24 mouse cellular contexts compared by ENCODE assay signal in the genomic region with DNA sequence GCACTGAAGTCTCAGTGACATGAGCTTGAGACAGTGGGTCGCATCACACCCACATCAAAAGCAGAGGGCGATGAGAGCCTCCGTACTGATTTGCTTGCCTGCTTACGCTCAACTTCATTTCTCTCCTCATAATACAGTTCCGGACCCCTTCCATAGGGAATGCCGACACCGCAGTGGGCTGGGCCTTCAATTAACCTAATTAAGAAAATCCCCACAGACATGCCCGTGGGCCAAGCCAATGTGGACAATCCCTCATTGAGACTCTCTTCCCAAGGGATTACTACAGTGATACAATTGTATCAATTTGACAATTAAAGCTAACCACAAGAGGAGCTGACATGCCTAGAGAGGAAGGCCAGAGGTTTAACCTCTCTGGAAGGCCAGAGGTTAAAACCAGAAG. TPM values are rescaled to one million over a fixed set of nuclear protein-coding genes. Genes with fewer than 3 reads are reported as not detected.
DNase-seq lines count a peak whose midpoint lies in the region; ATAC-seq and TF ChIP-seq lines count a peak whose summit lies in the region.
"Had no signal": no experiment of that assay in that cellular context is flagged by ENCODE, and none has a peak within 500 bp of the region (broad histone marks: within the 10 kb centered on the region; RNA-seq: fewer than 3 reads in every experiment).

No protein-coding gene starts in this region.

- H3K4me1 ChIP-seq in midbrain, embryonic 16.5 days (ENCODE audit: control insufficient read depth, insufficient read depth, low read length): peaks cover 3% of the 10 kb centered on the region
- no peaks in the 10 kb centered on the region for H3K4me1 ChIP-seq in midbrain, postnatal 0 days (ENCODE audit: insufficient read depth, low read length)
- peaks cover 6% of the 10 kb centered on the region; the same call in 1 of the 2 replicates for H3K4me1 ChIP-seq in heart, embryonic 12.5 days (replicated peaks)
- H3K4me1 ChIP-seq: forebrain, embryonic 10.5 days; forebrain, embryonic 13.5 days; heart, embryonic 15.5 days had no signal

- WGBS in midbrain, embryonic 16.5 days: 65% methylated on average over 8 of the region's 8 CpGs
- WGBS in midbrain, postnatal 0 days: 73% methylated on average over 8 of the region's 8 CpGs
- 83% methylated on average over 8 of the region's 8 CpGs for WGBS in heart, embryonic 12.5 days

- H3K4me3 ChIP-seq in midbrain, embryonic 16.5 days (ENCODE audit: low read depth, low read length): no peak overlapping the region
- H3K4me3 ChIP-seq in midbrain, postnatal 0 days (ENCODE audit: low read depth, low read length): no peak overlapping the region
- H3K4me3 ChIP-seq in heart, embryonic 12.5 days: no peak overlapping the region
- H3K4me3 ChIP-seq: forebrain, embryonic 10.5 days; forebrain, embryonic 13.5 days; heart, embryonic 15.5 days; hindbrain, embryonic 10.5 days; hindbrain, embryonic 13.5 days had no signal

- no peaks in the 10 kb centered on the region for H3K9me3 ChIP-seq in midbrain, embryonic 16.5 days (replicated peaks; ENCODE audit: control insufficient read depth, low read length, poor library complexity, severe bottlenecking)
- no peaks in the 10 kb centered on the region for H3K9me3 ChIP-seq in midbrain, postnatal 0 days (ENCODE audit: low read length)
- no peaks in the 10 kb centered on the region for H3K9me3 ChIP-seq in heart, embryonic 12.5 days (replicated peaks)
- H3K9me3 ChIP-seq: forebrain, embryonic 10.5 days; forebrain, embryonic 13.5 days; G1E; heart, embryonic 15.5 days; hindbrain, embryonic 10.5 days; hindbrain, embryonic 13.5 days had no signal

- TF ChIP-seq CTCF in midbrain, postnatal 0 days (IDR thresholded peaks at IDR 0.05): no peak

- no peaks in the 10 kb centered on the region for H3K36me3 ChIP-seq in midbrain, embryonic 16.5 days (ENCODE audit: control insufficient read depth, insufficient read depth, low read length)
- H3K36me3 ChIP-seq in midbrain, postnatal 0 days (ENCODE audit: insufficient read depth, low read length): no peaks in the 10 kb centered on the region
- no peaks in the 10 kb centered on the region for H3K36me3 ChIP-seq in heart, embryonic 12.5 days
- H3K36me3 ChIP-seq: forebrain, embryonic 10.5 days; G1E; heart, embryonic 15.5 days; hindbrain, embryonic 10.5 days; hindbrain, embryonic 13.5 days had no signal

- H3K9ac ChIP-seq in midbrain, embryonic 16.5 days (ENCODE audit: low read depth, low read length): no peak overlapping the region
- no peak overlapping the region for H3K9ac ChIP-seq in midbrain, postnatal 0 days (replicated peaks; ENCODE audit: low read length, poor library complexity, severe bottlenecking)
- no peak overlapping the region for H3K9ac ChIP-seq in heart, embryonic 12.5 days
- H3K9ac ChIP-seq: forebrain, embryonic 13.5 days; heart, embryonic 15.5 days; hindbrain, embryonic 13.5 days had no signal

- DNase-seq in heart, adult 11 months: peak; percentile 80
- DNase-seq in heart, adult 9 months (ENCODE audit: low spot score in 2 of 2): no peak
- DNase-seq in midbrain, postnatal 0 days (ENCODE audit: low spot score): no peak
- DNase-seq in urinary bladder, adult 2 months (ENCODE audit: low spot score): no peak
- DNase-seq: adrenal gland, postnatal 10 days; adrenal gland, postnatal 36 days; cerebellum, adult 18-20 months; cerebellum, adult 9-10 months; cerebellum, postnatal 14 days; gastrocnemius, postnatal 10 days; gastrocnemius, postnatal 36 days; heart, postnatal 10 days; heart, postnatal 36 days had no signal

- H3K4me2 ChIP-seq in midbrain, embryonic 16.5 days (ENCODE audit: low read length): no peak overlapping the region
- no peak overlapping the region for H3K4me2 ChIP-seq in midbrain, postnatal 0 days (ENCODE audit: low read depth, low read length, poor library complexity, severe bottlenecking)
- no peak overlapping the region for H3K4me2 ChIP-seq in heart, embryonic 12.5 days
- H3K4me2 ChIP-seq: forebrain, embryonic 13.5 days; heart, embryonic 15.5 days; hindbrain, embryonic 13.5 days had no signal

- no peaks in the 10 kb centered on the region for H3K27me3 ChIP-seq in midbrain, embryonic 16.5 days (ENCODE audit: control insufficient read depth, insufficient read depth, low read depth, low read length)
- H3K27me3 ChIP-seq in midbrain, postnatal 0 days (ENCODE audit: insufficient read depth, low read length): no peaks in the 10 kb centered on the region
- H3K27me3 ChIP-seq in heart, embryonic 12.5 days (replicated peaks): no peaks in the 10 kb centered on the region
- H3K27me3 ChIP-seq: CH12.LX; forebrain, embryonic 13.5 days; heart, embryonic 15.5 days; hindbrain, embryonic 13.5 days; Patski had no signal

- ATAC-seq in midbrain, embryonic 16.5 days: peak; percentile 3; the same call in 1 of the 2 replicates
- no peak for ATAC-seq in midbrain, postnatal 0 days (ENCODE audit: low FRiP score)
- ATAC-seq in monocyte, adult 5-6 weeks (replicated peaks; ENCODE audit: insufficient number of reproducible peaks, low FRiP score, low TSS enrichment, poor library complexity, severe bottlenecking): peak; percentile 37; the same call in 1 of the 2 replicates
- no peak for ATAC-seq in heart, embryonic 12.5 days (ENCODE audit: insufficient number of reproducible peaks, low FRiP score)
- ATAC-seq: forebrain, embryonic 13.5 days; Patski had no signal

- no peak overlapping the region for H3K27ac ChIP-seq in midbrain, embryonic 16.5 days (ENCODE audit: low read length)
- no peak overlapping the region for H3K27ac ChIP-seq in midbrain, postnatal 0 days (ENCODE audit: low read depth, low read length)
- no peak overlapping the region for H3K27ac ChIP-seq in heart, embryonic 12.5 days (ENCODE audit: poor library complexity, severe bottlenecking)
- H3K27ac ChIP-seq: forebrain, embryonic 10.5 days; forebrain, embryonic 13.5 days; heart, embryonic 15.5 days; hindbrain, embryonic 10.5 days; hindbrain, embryonic 13.5 days had no signal

RNA-seq across cellular contexts. Expression of gene Cycs, which starts 40.5 kb away (rescaled TPM):
- polyA plus RNA-seq in midbrain, embryonic 16.5 days (2015; fragmentation: Nextera tagmentation; extraction: Ambion mirVana): 68.8 and 73.5 TPM in 2 replicates
- 37.0 and 46.2 TPM in 2 replicates for total RNA-seq in midbrain, postnatal 0 days (2014; rRNA removed)
- 82.3 and 83.3 TPM in 2 replicates for polyA plus RNA-seq in midbrain, postnatal 0 days (2015; fragmentation: Nextera tagmentation; extraction: Ambion mirVana)
- total RNA-seq in monocyte, adult 5-6 weeks (2017): 89.4 to 102 TPM (median 102 TPM) in 3 replicates
- polyA plus RNA-seq in urinary bladder, adult 2 months (2012; rRNA removed): 34.3 and 42.2 TPM in 2 replicates
- polyA plus RNA-seq in heart, embryonic 12.5 days (2016; fragmentation: Nextera tagmentation; extraction: Ambion mirVana): 176 and 183 TPM in 2 replicates

Comparison
In these comparisons a context has a peak if more than half of its experiments do, and no peak if none do; other contexts are left out.
1. ATAC-seq: peak in midbrain, embryonic 16.5 days (single experiment) and monocyte, adult 5-6 weeks (single experiment); none in midbrain, postnatal 0 days (single experiment) and heart, embryonic 12.5 days (single experiment).